Mouse (Mus musculus): ENCODE data around the gene C1qbp.

GRCm38 (mm10) chr11:71029403-71030118 is 46.7 kb upstream of the C1qbp start:
- TF ChIP-seq EP300 (IDR thresholded peaks at IDR 0.05; ENCODE audit: low read depth) = no peak
- TF ChIP-seq CTCF (IDR thresholded peaks at IDR 0.05; ENCODE audit: low read depth) = no peak
